Mouse (Mus musculus): ENCODE measurements around the gene Ttc30a2. TPM values are rescaled to one million over a fixed set of nuclear protein-coding genes. Genes with fewer than 3 reads are reported as not detected.
A peak's percentile ranks its signal among the peaks of the same experiment; 100 is the strongest.
"Not testable (repeated sequence)": the region's sequence is repeated elsewhere in the genome, so short reads cannot be mapped to it uniquely, and the experiment has no call there.

Gene Ttc30a2
- total RNA-seq, 2 experiments from 2014 or later: not detected

GRCm38 (mm10) chr2:75982626-75983025, 4.7 kb upstream of the Ttc30a2 start:
- no peak for ATAC-seq (replicated peaks; ENCODE audit: low FRiP score, low TSS enrichment, poor library complexity, severe bottlenecking)

- ATAC-seq (replicated peaks; ENCODE audit: low FRiP score, low TSS enrichment, poor library complexity, severe bottlenecking): peak; percentile 81
Observed at GRCm38 (mm10) chr2:75981440-75982081, 3.6 kb upstream of the Ttc30a2 start, which contains the start of gene Ttc30a1. Gene Ttc30a1, minus strand, starts transcription at chr2:75981967.

GRCm38 (mm10) chr2:75980933-75981439, 3.0 kb upstream of the Ttc30a2 start:
- not testable (repeated sequence) for ATAC-seq (replicated peaks; ENCODE audit: low FRiP score, low TSS enrichment, poor library complexity, severe bottlenecking)

- not testable (repeated sequence) for ATAC-seq (replicated peaks; ENCODE audit: low FRiP score, low TSS enrichment, poor library complexity, severe bottlenecking)
Observed at GRCm38 (mm10) chr2:75976070-75976469, 1.9 kb downstream of the Ttc30a2 start.

- ATAC-seq (replicated peaks; ENCODE audit: low FRiP score, low TSS enrichment, poor library complexity, severe bottlenecking): no peak
Observed at GRCm38 (mm10) chr2:75974131-75974530, 3.8 kb downstream of the Ttc30a2 start.

GRCm38 (mm10) chr2:75964972-75965371, 13.0 kb downstream of the Ttc30a2 start:
- ATAC-seq (replicated peaks; ENCODE audit: low FRiP score, low TSS enrichment, poor library complexity, severe bottlenecking): peak; percentile 77

- peak; percentile 73 for ATAC-seq (replicated peaks; ENCODE audit: low FRiP score, low TSS enrichment, poor library complexity, severe bottlenecking)
Observed at GRCm38 (mm10) chr2:75964512-75964911, 13.5 kb downstream of the Ttc30a2 start.

GRCm38 (mm10) chr2:75964051-75964450, 13.9 kb downstream of the Ttc30a2 start:
- ATAC-seq (replicated peaks; ENCODE audit: low FRiP score, low TSS enrichment, poor library complexity, severe bottlenecking): no peak

GRCm38 (mm10) chr2:75963211-75963840, 14.6 kb downstream of the Ttc30a2 start:
- no peak for ATAC-seq (replicated peaks; ENCODE audit: low FRiP score, low TSS enrichment, poor library complexity, severe bottlenecking)

GRCm38 (mm10) chr2:75960366-75961330, 17.3 kb downstream of the Ttc30a2 start:
- ATAC-seq (replicated peaks; ENCODE audit: low FRiP score, low TSS enrichment, poor library complexity, severe bottlenecking): no peak

- ATAC-seq (replicated peaks; ENCODE audit: low FRiP score, low TSS enrichment, poor library complexity, severe bottlenecking): no peak
Observed at GRCm38 (mm10) chr2:75959850-75960365, 18.1 kb downstream of the Ttc30a2 start.

- no peak for ATAC-seq (replicated peaks; ENCODE audit: low FRiP score, low TSS enrichment, poor library complexity, severe bottlenecking)
Observed at GRCm38 (mm10) chr2:75959183-75959849, 18.7 kb downstream of the Ttc30a2 start.

GRCm38 (mm10) chr2:75955709-75956108, 22.3 kb downstream of the Ttc30a2 start:
- no peak for ATAC-seq (replicated peaks; ENCODE audit: low FRiP score, low TSS enrichment, poor library complexity, severe bottlenecking)

GRCm38 (mm10) chr2:75953320-75953719, 24.6 kb downstream of the Ttc30a2 start:
- no peak for ATAC-seq (replicated peaks; ENCODE audit: low FRiP score, low TSS enrichment, poor library complexity, severe bottlenecking)

GRCm38 (mm10) chr2:75950685-75951084, 27.3 kb downstream of the Ttc30a2 start:
- ATAC-seq (replicated peaks; ENCODE audit: low FRiP score, low TSS enrichment, poor library complexity, severe bottlenecking): no peak

- ATAC-seq (replicated peaks; ENCODE audit: low FRiP score, low TSS enrichment, poor library complexity, severe bottlenecking): peak; percentile 95
Observed at GRCm38 (mm10) chr2:75938117-75939063, 39.6 kb downstream of the Ttc30a2 start, which contains the start of gene Ttc30b. Gene Ttc30b, minus strand, starts transcription at chr2:75938585.

GRCm38 (mm10) chr2:75937520-75938116, 40.4 kb downstream of the Ttc30a2 start:
- not testable (repeated sequence) for ATAC-seq (replicated peaks; ENCODE audit: low FRiP score, low TSS enrichment, poor library complexity, severe bottlenecking)

Measured in megakaryocyte-erythroid progenitor cell, adult 5-6 weeks (primary cell).